Mouse (Mus musculus) c-Kit-positive CD71-positive TER-119-positive erythroid progenitor cells, embryonic 14.5 days (primary cell): ENCODE data around the gene Rhbdl2.

Experiments
- DNase-seq: peaks from one replicate; pipeline ENCODE4 v3.0.0-alpha.2; 2013; ENCODE audit warnings: low spot score

The Rhbdl2 gene

GRCm38 (mm10) chr4:123814030-123814501 is 26.4 kb downstream of the Rhbdl2 start:
- no peak for DNase-seq

DNA sequence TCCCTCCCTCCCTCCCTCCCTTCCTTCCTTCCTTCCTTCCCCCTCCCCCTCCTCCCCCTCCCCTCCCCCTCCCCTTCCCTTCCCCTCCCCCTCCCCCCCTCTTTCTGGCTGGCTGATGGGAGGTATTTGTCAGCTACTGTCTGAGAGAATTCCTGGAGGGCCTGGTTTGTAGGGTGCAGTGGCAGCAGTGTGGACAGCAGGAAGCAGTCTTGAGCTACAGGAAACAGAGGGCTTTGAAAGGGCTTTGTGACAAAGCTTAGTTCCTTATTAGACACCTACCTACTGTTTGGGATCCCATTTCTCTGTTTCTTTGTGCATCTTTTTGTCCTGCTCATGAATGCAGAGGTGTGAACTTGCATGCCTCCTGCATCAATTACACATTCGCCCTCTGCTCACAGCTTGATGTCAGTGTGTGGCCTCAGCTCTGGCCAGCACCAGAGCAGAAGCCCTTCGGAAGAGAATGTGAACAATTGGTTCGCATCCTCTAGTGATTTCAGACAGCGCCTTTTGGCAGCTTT is 31.5 kb downstream of the Rhbdl2 start:
- DNase-seq: no peak

DNA sequence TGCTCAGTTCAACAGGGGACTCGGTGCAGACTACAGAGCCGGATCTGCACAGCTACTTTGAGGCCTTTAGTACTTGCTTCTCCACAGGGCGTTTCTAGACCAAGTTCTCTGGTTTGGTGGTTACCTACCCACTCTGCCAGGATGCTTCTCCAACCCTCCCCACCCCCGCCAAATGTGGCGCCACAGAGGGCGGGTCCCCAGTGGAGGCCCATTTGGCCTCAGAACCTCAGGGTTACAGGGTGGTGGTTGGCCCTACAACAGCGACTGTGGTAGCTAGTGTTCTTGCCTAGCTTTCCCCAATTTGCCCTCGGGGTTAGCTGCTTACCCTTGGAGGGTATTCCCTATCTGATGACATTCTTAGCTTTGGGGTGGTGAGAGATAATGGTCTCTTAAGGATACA is 54.5 kb downstream of the Rhbdl2 start:
- no peak for DNase-seq

DNA sequence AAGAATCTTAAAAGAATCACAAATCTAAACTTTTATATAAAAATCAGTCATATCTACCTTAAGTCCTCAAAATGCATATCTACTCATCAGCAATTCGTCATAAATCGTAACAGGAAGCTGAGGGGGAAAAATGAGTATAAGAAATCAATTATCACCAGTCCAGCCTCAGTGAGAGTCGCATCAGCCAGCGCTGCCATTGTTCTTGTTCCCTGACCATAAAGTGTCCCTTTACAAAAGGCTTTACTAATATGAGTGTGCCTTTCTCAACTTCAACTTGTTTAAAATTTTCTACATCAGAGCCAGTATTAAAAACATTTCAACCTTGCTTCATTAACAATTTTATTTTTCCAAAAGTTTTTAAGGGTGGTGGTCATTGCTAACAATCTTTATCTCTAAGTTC is 69.2 kb downstream of the Rhbdl2 start:
- DNase-seq: no peak

DNA sequence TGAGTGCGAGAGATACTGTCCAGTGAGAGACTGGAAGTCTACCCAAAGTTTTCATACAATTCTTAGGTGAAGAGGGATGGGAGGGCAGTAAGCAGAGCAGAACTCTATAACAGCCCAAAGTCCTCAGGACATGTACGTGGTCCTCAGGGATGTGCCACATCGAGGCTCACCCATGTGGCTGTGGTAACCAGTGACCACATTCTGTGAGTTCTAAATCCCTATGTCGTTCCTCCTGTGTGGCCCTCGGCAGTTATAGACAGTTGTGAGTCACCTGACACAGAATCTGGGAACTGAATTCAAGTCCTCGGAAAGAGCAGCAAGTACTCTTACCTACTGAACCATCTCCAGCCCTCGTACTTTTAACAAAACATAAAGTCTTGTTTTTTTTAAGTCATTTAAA is 70.4 kb downstream of the Rhbdl2 start:
- no peak for DNase-seq

- DNase-seq: no peak
These were observed 71.7 kb downstream of the Rhbdl2 start, which contains the start of gene 4933427I04Rik for GRCm38 (mm10) chr4:123859379-123859778. Gene 4933427I04Rik (plus strand): TSS chr4:123859679.

- no peak for DNase-seq
These were observed 72.1 kb downstream of the Rhbdl2 start for GRCm38 (mm10) chr4:123859803-123860202.

GRCm38 (mm10) chr4:123860621-123861020 is 72.9 kb downstream of the Rhbdl2 start:
- no peak for DNase-seq
